Mouse (Mus musculus): ENCODE results near the gene Lsmem1.

- TF ChIP-seq POLR2A (IDR thresholded peaks at IDR 0.05; ENCODE audit: low read depth, low read length): no peak
- no peak for TF ChIP-seq CTCF (conservative IDR thresholded peaks at IDR 0.05 in 1 of 2, IDR thresholded peaks at IDR 0.05 in 1 of 2; ENCODE audit: low read depth in 2 of 2, low read length in 2 of 2)
- no peak for TF ChIP-seq ZNF384 (IDR thresholded peaks at IDR 0.05; ENCODE audit: low read depth, low read length)
- TF ChIP-seq EP300 (IDR thresholded peaks at IDR 0.05; ENCODE audit: low read length): no peak
Measured at GRCm38 (mm10) chr12:40224171-40224880, 25.0 kb upstream of the Lsmem1 start.
